Mouse (Mus musculus): ENCODE measurements around the gene Gm14409.
"Not testable (repeated sequence)": the region's sequence is repeated elsewhere in the genome, so short reads cannot be mapped to it uniquely, and the experiment has no call there.

Gm14409 gene

DNA sequence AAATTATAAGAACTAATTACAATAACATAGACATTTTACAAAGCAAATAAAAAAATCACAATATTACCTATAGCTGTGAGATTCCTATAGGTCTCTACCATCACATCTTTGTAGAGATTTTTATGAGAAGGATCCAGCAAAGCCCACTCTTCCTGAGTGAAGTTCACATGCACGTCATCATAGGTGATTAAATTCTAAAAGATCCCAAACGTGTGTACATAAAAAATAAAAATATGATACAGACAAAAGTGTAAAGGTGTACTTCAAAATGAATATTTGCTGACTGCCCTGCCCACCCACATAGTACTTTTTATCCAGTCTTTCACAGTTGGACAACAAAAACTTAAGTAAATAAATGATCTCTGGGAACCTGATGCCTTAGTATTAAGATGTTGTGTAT, at the start of gene Gm14409:
Gene Gm14409 (minus strand): TSS at position 101 of the 400 bp plus-strand sequence.
- not testable (repeated sequence) for DNase-seq (ENCODE audit: low spot score)

GRCm38 (mm10) chr2:177309627-177310026, 42.8 kb upstream of the Gm14409 start:
- not testable (repeated sequence) for DNase-seq (ENCODE audit: low spot score)

DNA sequence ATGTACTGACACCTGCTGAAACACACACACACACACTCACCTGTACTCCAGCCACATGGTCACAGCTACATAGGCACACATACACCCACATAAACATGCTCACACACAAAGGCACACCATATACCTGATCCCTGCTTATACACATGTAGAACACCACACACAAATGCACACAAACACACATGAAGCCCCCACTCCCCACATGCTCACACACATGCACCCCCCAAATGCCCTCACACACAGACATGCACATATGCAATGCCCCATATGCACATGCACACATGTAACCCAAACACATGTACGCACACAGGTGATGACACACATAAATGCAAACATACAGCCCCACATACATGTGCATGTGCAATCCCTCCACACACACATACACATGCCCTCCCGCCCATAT, 38.1 kb upstream of the Gm14409 start:
- not testable (repeated sequence) for DNase-seq (ENCODE audit: low spot score)

- not testable (repeated sequence) for DNase-seq (ENCODE audit: low spot score)
Observed at GRCm38 (mm10) chr2:177283701-177284100, 16.9 kb upstream of the Gm14409 start.

DNA sequence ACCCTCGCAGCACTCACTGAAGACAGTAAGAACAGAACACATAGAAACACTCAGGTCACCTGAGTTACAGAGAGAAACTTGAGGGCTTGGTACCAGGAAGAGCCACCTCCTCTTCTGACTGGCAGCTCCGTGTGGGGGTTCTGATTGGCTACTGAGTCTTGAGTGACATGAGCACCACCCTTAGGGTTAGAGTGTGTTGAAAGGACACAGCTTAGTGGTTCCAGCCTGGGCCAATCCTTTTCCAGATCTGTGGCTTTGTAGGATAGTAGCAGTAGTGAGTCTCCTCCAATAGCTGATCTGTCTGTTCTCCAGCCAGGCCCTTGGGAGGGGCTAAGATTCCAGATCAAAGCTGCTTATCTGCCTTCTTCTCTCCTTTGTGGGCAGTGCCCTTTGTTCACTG, 10.9 kb upstream of the Gm14409 start:
- DNase-seq (ENCODE audit: low spot score): not testable (repeated sequence)

GRCm38 (mm10) chr2:177272237-177272636, 5.4 kb upstream of the Gm14409 start:
- not testable (repeated sequence) for DNase-seq (ENCODE audit: low spot score)

DNA sequence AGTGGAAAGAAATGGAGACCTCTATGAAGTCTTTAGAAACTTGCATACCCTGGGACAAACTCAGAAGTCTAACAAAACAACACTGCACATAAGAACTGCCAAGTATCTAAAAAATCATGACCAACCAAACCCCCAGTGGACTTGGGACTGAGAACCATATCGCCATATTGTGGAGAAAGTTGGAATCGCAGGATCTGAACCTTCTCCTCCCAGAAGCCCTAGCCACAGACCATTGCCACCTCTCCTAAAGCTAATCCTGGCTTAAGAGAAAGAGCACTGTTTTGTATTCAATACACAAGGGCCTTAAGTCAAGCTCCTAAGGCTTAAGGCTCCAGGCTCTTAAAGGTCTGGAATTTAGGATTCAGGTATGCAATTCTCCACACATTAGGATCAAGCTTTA, 19.4 kb downstream of the Gm14409 start:
- not testable (repeated sequence) for DNase-seq (ENCODE audit: low spot score)

DNA sequence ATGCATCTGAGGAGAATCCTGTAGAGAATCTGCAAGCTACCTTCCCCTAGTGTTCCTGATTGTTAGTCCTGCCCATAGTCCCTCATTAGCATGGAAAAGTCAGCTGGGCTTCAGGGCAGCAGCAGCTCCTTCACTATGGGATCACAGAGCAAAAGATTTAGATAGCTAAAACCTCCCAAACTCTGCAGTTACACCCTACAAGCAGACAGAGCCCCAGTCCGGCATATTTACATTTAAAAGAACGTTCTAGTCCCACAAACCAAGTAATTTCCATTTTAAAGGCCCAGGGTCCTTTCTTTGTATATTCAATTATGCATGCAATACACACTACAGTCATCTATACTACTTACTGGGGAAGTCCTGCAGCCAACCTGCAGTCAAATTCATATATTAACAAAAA, 36.4 kb downstream of the Gm14409 start:
- not testable (repeated sequence) for DNase-seq (ENCODE audit: low spot score)
